Mouse (Mus musculus) lung, embryonic 16.5 days (tissue): ENCODE measurements around the gene Slc45a3. TPM values are rescaled to one million over a fixed set of nuclear protein-coding genes. Genes with fewer than 3 reads are reported as not detected.

Source experiments
- ATAC-seq: fragments of 200-750 bp; cut with Nextera tagmentation; 2 replicates; pipeline ENCODE4 v1.8.0; 2017; ENCODE audit warnings: low read depth, mild to moderate bottlenecking, moderate library complexity
- H3K27ac ChIP-seq: fragments of 300-500 bp; sonication (generic); 2 replicates; pipeline ENCODE4 v1.5.1; 2014; ENCODE audit warnings: mild to moderate bottlenecking, control low read depth, low read length
- H3K27me3 ChIP-seq: fragments of 300-500 bp; sonication (generic); 2 replicates; pipeline ENCODE4 v1.6.1; 2014; ENCODE audit warnings: low read depth, low read length, mixed read lengths; ENCODE audit not compliant: control insufficient read depth, insufficient read depth
- H3K36me3 ChIP-seq: fragments of 300-500 bp; sonication (generic); 2 replicates; pipeline ENCODE4 v1.6.1; 2014; ENCODE audit warnings: low read length; ENCODE audit not compliant: control insufficient read depth, insufficient read depth
- H3K4me1 ChIP-seq: fragments of 300-500 bp; sonication (generic); replicated peaks from 2 replicates; pipeline ENCODE4 v1.6.1; 2014; ENCODE audit warnings: low read length, mixed read lengths; ENCODE audit not compliant: control insufficient read depth, insufficient read depth
- H3K4me2 ChIP-seq: fragments of 300-500 bp; sonication (generic); 2 replicates; pipeline ENCODE4 v1.6.1; 2014; ENCODE audit warnings: low read depth, low read length, control low read depth
- H3K4me3 ChIP-seq: fragments of 300-500 bp; sonication (generic); 2 replicates; pipeline ENCODE4 v1.5.1; 2014; ENCODE audit warnings: mild to moderate bottlenecking, low read length, control low read depth
- H3K9ac ChIP-seq: fragments of 300-500 bp; sonication (generic); 2 replicates; pipeline ENCODE4 v1.6.1; 2014; ENCODE audit warnings: low read length, control low read depth
- H3K9me3 ChIP-seq: fragments of 300-500 bp; sonication (generic); 2 replicates; pipeline ENCODE4 v1.6.1; 2016; ENCODE audit warnings: low read length; ENCODE audit not compliant: control insufficient read depth
- WGBS: fragments of 180-500 bp; shearing (Covaris S2); extraction: QIAGEN DNeasy Blood & Tissue Kit; methylation state at CpG from one replicate; pipeline ENCODE4 v1.1.7; 2014; 5-methylcytosine and 5-hydroxymethylcytosine counted together
- polyA plus RNA-seq: library from polyadenylated mRNA; unstranded; fragments of >200 nt; fragmentation: Nextera tagmentation; extraction: Ambion mirVana; gene quantifications from 2 replicates; pipeline ENCODE4 v1.2.1, GENCODE M21; 2015

Slc45a3 gene
- polyA plus RNA-seq, 1 experiment from 2014 or later: 4.2 TPM

DNA sequence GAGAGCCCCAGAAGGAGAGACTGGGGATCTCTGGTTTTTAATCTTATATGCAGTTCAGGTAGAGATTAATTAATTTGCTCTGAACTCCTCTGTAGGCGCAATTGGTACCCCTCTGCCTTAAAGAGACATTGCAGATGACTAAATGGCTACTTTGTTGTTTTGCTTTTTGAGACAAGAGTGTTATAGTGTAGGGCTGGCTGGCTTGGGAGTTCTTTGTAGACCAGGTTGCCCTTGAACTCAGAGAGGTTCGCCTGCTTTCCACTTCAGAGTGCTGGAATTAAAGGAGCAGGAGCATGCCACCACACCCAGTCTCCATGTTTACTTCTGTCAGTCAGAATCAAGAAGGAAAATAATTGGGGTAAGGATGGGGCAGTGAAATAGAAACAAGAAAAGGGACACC, 40.3 kb downstream of the Slc45a3 start:
- Histone ChIP-seq H3K4me2 (no peak overlapping the region), H3K4me1 (0 out of 2 replicates have a peak, but pooled peaks cover 3% of the 10 kb centered on the region), H3K36me3 (no peaks in the 10 kb centered on the region), H3K27ac (no peak overlapping the region), H3K9me3 (no peaks in the 10 kb centered on the region), H3K4me3 (no peak overlapping the region), H3K9ac (no peak overlapping the region), H3K27me3 (no peaks in the 10 kb centered on the region)
- no peak for ATAC-seq
- 58% methylated on average over 2 of the region's 2 CpGs for WGBS

DNA sequence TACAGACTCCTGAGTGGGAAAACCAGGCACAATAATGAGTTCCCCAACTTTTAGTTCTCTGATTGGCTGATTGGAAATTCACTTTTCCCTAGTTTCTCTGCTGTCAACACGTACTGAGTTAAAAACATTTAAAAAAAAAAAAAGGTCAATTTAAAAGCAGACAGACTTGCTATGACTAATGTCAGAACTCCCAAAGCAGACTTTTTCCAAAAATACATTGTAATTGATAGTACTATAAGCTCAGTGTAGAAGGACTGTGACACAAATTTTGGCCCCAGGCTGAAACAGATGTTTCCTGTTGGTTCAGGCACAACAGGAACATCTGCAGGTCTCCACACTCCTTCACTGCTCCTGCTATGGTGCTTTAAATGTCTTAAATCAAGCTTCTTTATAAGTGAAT, 41.0 kb downstream of the Slc45a3 start:
- no peak overlapping the region for H3K4me3 ChIP-seq
- no peak overlapping the region for H3K27ac ChIP-seq
- WGBS: 31% methylated on average over 1 of the region's 1 CpGs
- no peak overlapping the region for H3K4me2 ChIP-seq
- H3K36me3 ChIP-seq: no peaks in the 10 kb centered on the region
- peaks cover 3% of the 10 kb centered on the region; the same call in 1 of the 2 replicates for H3K4me1 ChIP-seq
- no peaks in the 10 kb centered on the region for H3K27me3 ChIP-seq
- H3K9me3 ChIP-seq: no peaks in the 10 kb centered on the region
- no peak for ATAC-seq
- no peak overlapping the region for H3K9ac ChIP-seq

DNA sequence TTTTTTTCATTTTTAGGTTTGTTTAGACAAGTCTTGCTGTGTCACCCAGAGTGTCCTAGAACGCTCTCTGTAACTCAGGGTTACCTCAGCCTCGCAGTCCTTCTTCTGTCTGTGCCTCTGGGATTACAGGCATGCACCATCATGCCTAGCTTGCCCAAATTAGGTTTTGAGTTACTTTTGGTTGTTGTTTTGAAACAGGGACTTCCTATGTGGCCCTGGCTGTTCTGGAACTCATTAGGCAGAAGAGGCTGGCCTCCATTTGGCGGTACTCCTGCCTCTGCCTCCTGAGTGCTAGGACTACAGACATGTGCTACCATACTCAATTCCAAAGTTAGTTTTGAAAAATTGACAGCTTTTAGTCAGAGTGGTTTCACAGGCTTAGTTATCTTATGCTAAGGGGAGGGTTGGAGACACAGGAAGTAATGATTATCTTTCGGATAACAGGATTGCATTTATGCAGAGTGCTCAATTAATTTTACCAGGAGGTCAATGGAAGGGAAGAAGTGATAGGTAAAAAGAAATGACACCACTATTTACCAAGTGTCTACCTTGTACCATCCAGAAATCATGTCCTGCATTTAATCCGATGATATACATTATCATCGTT, 41.9 kb downstream of the Slc45a3 start:
- no peak overlapping the region for H3K4me3 ChIP-seq
- H3K4me2 ChIP-seq: no peak overlapping the region
- 77% methylated on average over 6 of the region's 6 CpGs for WGBS
- H3K27me3 ChIP-seq: no peaks in the 10 kb centered on the region
- ATAC-seq: no peak
- no peaks in the 10 kb centered on the region for H3K9me3 ChIP-seq
- no peaks in the 10 kb centered on the region for H3K36me3 ChIP-seq
- H3K4me1 ChIP-seq: peaks cover 11% of the 10 kb centered on the region
- H3K27ac ChIP-seq: peak overlapping the region; percentile 25; the same call in 1 of the 2 replicates
- H3K9ac ChIP-seq: no peak overlapping the region

DNA sequence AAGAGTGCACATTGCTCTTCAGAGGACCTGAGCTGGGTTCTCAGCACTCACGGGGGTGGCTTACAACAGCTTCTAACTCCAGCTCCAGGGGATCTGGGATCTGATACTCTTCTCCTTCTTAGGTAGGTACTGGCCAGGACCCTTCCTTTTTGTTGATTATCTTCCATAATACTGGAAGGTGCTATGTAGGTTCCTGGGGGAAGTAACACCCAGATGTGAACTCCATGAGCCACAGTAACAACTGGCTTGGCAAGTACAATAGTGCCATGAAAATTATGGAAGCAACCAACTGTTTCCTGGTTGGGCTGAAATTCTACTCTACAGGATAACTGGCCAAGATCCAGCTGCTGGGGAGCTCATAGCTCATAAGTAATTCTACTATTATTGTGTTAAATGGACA, 42.7 kb downstream of the Slc45a3 start:
- Histone ChIP-seq H3K4me2 (no peak overlapping the region), H3K4me3 (no peak overlapping the region), H3K27ac (no peak overlapping the region), H3K9ac (no peak overlapping the region), H3K4me1 (peaks cover 17% of the 10 kb centered on the region), H3K9me3 (no peaks in the 10 kb centered on the region), H3K36me3 (no peaks in the 10 kb centered on the region), H3K27me3 (no peaks in the 10 kb centered on the region)
- 90% methylated on average over 1 of the region's 1 CpGs for WGBS
- ATAC-seq: no peak

DNA sequence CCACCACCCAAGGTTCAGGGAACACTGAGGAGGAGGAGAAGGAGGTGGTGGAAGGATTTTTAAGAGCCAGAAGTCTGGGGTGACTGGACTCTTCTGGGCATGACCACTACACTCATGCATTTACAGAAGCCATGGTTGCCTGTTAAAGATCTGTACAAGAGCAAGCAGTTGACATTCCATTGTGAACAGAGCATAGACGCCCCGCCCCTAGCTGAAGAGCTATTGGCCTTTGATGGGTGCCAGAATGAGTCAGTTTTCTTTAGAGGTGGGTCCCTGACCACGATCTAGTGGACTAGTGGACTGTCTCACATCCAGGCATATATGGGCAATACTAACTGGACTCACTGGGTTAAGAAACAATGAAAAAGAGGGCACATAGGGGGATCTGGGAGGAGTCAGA, 43.3 kb downstream of the Slc45a3 start:
- WGBS: 72% methylated on average over 3 of the region's 3 CpGs
- no peak overlapping the region for H3K4me3 ChIP-seq
- no peak overlapping the region for H3K4me2 ChIP-seq
- no peaks in the 10 kb centered on the region for H3K27me3 ChIP-seq
- H3K9me3 ChIP-seq: no peaks in the 10 kb centered on the region
- no peak overlapping the region for H3K9ac ChIP-seq
- no peaks in the 10 kb centered on the region for H3K36me3 ChIP-seq
- peaks cover 20% of the 10 kb centered on the region for H3K4me1 ChIP-seq
- no peak overlapping the region for H3K27ac ChIP-seq
- no peak for ATAC-seq

DNA sequence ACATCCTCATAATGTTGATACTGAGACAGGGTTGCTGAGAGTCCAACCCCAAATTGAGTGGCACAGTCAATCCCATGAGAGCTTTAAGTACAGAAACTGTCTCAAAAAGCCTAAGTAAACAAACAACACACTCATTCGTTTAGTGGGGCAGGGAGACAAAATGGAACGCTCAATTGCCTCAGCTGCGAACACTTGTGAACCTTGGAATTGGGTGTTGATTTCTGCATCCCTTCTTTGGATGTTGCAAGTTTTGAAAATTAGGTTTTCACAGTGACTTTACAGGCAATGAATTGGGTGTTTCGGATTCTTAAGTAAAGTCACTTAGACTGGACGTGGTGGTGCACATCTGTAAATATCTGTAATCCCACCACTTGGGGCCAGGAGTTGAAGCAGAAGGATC, 44.0 kb downstream of the Slc45a3 start:
- Histone ChIP-seq H3K36me3 (no peaks in the 10 kb centered on the region), H3K4me3 (peak overlapping the region; percentile 76), H3K27me3 (no peaks in the 10 kb centered on the region), H3K27ac (peak overlapping the region; percentile 99), H3K9ac (peak overlapping the region; percentile 91), H3K4me2 (peak overlapping the region; percentile 64), H3K9me3 (no peaks in the 10 kb centered on the region), H3K4me1 (peaks cover 20% of the 10 kb centered on the region)
- ATAC-seq: no peak
- WGBS: 18% methylated on average over 5 of the region's 5 CpGs

DNA sequence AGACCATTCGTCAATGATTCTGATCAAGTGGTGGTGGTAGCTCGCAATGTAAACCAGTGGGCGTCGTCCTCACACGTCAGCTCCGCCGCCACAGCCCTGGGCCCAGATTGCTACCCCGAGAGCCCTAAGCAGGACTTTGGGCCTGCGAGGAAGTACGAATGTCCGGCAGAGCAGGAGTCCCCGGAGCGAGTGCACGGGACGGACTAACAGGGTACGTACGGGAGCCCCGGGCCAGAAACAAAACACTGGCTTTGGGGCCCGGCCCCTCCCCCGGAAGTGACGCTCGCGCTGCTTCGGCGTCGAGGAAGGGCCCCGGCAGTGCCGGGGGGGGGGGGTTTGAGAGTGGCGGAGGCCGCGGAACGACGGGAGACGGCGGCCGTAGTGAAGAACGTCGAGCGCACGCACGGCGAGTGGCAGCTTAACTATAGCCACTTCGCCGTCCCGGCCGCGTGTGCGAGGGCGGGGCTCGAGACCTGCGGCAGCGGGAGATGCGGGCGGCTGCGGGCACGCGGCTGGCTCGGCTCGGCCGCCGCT, 44.6 kb downstream of the Slc45a3 start, which contains the start of gene Elk4:
Gene Elk4, plus strand, starts transcription at position 326 of the 534 bp plus-strand sequence.
- Histone ChIP-seq H3K27ac (peak within 1 kb of the TSS; percentile 99), H3K4me1 (peaks cover 20% of the 10 kb centered on the region), H3K36me3 (no peaks in the 10 kb centered on the region), H3K27me3 (no peaks in the 10 kb centered on the region), H3K4me3 (peak within 1 kb of the TSS; percentile 76), H3K9me3 (no peaks in the 10 kb centered on the region), H3K4me2 (peak within 1 kb of the TSS; percentile 64), H3K9ac (peak within 1 kb of the TSS; percentile 91)
- peak; percentile 94 for ATAC-seq
- WGBS: under 1% methylated on average over 37 of the region's 61 CpGs

DNA sequence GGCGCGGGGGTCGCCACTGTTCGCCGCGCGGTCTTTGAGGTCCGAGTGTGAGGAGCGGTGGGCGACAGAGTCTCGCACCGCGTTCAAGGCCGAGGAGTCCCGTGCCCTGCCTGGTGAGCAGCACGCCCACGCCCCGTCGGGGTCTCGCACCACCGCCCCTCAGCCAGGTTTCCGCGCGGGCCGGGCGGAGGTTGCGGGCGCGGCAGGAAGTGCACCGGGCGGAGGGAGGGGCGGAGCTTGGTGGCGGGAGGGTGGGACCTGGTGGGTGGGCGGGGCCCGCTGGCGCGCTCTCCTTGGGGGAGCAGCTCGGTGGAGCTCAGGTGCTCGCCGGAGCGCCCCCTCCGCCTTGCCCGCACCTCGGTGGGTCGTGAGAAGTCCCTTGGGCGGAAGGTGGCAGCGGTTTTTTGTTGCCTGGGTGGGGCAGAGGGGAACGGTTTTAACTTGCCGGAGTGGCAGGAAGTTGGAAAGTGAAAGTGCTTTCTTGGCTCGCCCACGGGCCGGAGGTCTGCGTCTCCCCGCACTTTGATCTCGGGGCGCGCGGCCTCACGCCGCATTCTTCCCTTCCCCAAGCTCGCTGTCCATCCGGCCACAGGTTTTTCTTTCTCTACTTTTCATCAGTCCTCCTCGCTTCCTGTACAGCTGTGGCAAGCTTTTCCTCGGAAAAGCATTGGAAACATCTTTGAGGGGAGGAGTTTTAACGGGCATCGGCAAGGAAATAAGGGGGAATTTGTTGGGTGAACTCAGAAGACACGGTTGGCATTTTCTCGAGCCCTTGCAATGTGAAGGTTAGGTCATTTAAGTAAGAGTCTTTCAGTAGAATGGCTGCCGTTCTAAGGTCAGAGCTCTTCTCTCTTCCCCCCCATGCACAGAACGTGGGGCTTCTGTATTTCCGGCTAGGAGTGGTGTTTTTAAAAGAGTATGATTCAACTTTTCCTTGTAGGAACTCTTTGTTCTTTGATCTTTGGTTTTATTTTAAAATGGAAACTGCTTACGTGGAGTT, 45.4 kb downstream of the Slc45a3 start:
- Histone ChIP-seq H3K4me1 (peaks cover 20% of the 10 kb centered on the region), H3K4me3 (peak overlapping the region; percentile 76), H3K9ac (peak overlapping the region; percentile 91), H3K4me2 (peak overlapping the region; percentile 64), H3K36me3 (no peaks in the 10 kb centered on the region), H3K27me3 (no peaks in the 10 kb centered on the region), H3K9me3 (no peaks in the 10 kb centered on the region), H3K27ac (peak overlapping the region; percentile 99)
- under 1% methylated on average over 59 of the region's 72 CpGs for WGBS
- peak; percentile 94 for ATAC-seq
